Mouse (Mus musculus) left cerebral cortex, adult 8-10 months (tissue): ENCODE results near the gene Ehd1. TPM values are rescaled to one million over a fixed set of nuclear protein-coding genes. Genes with fewer than 3 reads are reported as not detected.

Experiments
- DNase-seq, 2 experiments: peaks; one replicate each; pipeline ENCODE4 v3.0.0; 2022; ENCODE audit warnings: low spot score in 2 of 2
- total RNA-seq, 4 experiments: library from RNA; stranded (reverse); gene quantifications; 2 replicates each; pipeline ENCODE4 v1.2.4; 2022

Gene Ehd1
- total RNA-seq, 4 experiments from 2014 or later, result 31.0 to 36.8 (median 35.8) TPM

- DNase-seq, result no peak
These were observed 16.1 kb upstream of the Ehd1 start for GRCm38 (mm10) chr19:6260428-6260827.

GRCm38 (mm10) chr19:6260946-6261345 is 15.6 kb upstream of the Ehd1 start:
- DNase-seq, result no peak

- no peak for DNase-seq
These were observed 15.1 kb upstream of the Ehd1 start for GRCm38 (mm10) chr19:6261379-6261778.

GRCm38 (mm10) chr19:6262222-6262621 is 14.3 kb upstream of the Ehd1 start:
- peak; percentile 36 to 52 for DNase-seq

GRCm38 (mm10) chr19:6262839-6263433 is 13.6 kb upstream of the Ehd1 start:
- no peak for DNase-seq

GRCm38 (mm10) chr19:6264200-6264599 is 12.3 kb upstream of the Ehd1 start:
- DNase-seq, result peak in 1 of 2 experiments; percentile 55

GRCm38 (mm10) chr19:6264945-6265344 is 11.6 kb upstream of the Ehd1 start:
- DNase-seq, result no peak

GRCm38 (mm10) chr19:6265727-6266182 is 10.8 kb upstream of the Ehd1 start:
- DNase-seq, result no peak

- DNase-seq, result no peak
These were observed 9.0 kb upstream of the Ehd1 start for GRCm38 (mm10) chr19:6267306-6268169.

- DNase-seq, result peak; percentile 66 to 69
These were observed 8.4 kb upstream of the Ehd1 start for GRCm38 (mm10) chr19:6268170-6268528.

GRCm38 (mm10) chr19:6268670-6269132 is 7.8 kb upstream of the Ehd1 start:
- DNase-seq, result no peak

GRCm38 (mm10) chr19:6269798-6270475 is 6.6 kb upstream of the Ehd1 start:
- no peak for DNase-seq

- DNase-seq, result no peak
These were observed 5.9 kb upstream of the Ehd1 start for GRCm38 (mm10) chr19:6270661-6271060.

- no peak for DNase-seq
These were observed 5.3 kb upstream of the Ehd1 start for GRCm38 (mm10) chr19:6271206-6271605.

- no peak for DNase-seq
These were observed 4.5 kb upstream of the Ehd1 start for GRCm38 (mm10) chr19:6272053-6272452.

GRCm38 (mm10) chr19:6272738-6273137 is 3.8 kb upstream of the Ehd1 start:
- DNase-seq, result no peak

- no peak for DNase-seq
These were observed 2.9 kb upstream of the Ehd1 start for GRCm38 (mm10) chr19:6273592-6273991.

GRCm38 (mm10) chr19:6273998-6274608 is 2.4 kb upstream of the Ehd1 start:
- DNase-seq, result no peak

GRCm38 (mm10) chr19:6275740-6276389 is 660 bp upstream of the Ehd1 start:
- no peak for DNase-seq

- DNase-seq, result no peak
These were observed 1.3 kb downstream of the Ehd1 start for GRCm38 (mm10) chr19:6277661-6278438.
